Mouse (Mus musculus): Measurements from ENCODE around the gene C1qtnf2.

- TF ChIP-seq ZC3H11A (IDR thresholded peaks at IDR 0.05; ENCODE audit: borderline replicate concordance, low read depth, low read length) (no peak), ZNF384 (IDR thresholded peaks at IDR 0.05; ENCODE audit: low read depth, low read length) (no peak)
Observed at GRCm38 (mm10) chr11:43443183-43443582, 30.9 kb upstream of the C1qtnf2 start.

All from ES-E14 (cell line).